Mouse (Mus musculus): ENCODE measurements around the gene Samt2. TPM values are rescaled to one million over a fixed set of nuclear protein-coding genes. Genes with fewer than 3 reads are reported as not detected.
"Not testable (repeated sequence)": the region's sequence is repeated elsewhere in the genome, so short reads cannot be mapped to it uniquely, and the experiment has no call there.

Samt2 gene
- total RNA-seq (2022), result not detected

DNA sequence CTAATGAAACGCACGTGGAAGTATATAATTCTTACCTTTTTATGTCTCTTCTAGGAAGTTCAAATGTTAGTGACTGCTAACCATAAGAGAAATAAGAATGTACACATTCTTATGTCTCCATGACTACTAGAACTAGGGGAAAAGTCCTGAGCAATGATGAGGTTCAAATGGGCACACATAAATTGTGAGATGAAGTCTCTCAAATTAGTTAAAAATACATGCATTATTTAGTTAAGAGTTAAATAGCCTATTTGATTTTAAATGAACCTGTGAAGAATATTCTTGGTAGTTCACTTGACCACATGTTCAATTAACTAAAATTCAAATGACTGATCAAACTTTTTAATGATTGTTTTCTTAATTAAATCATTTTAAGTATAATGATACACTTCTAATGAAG lies at the start of gene Samt2:
TSS of gene Samt2 (minus strand) at position 101 of the 400 bp plus-strand sequence.
- DNase-seq (ENCODE audit: low spot score), result not testable (repeated sequence)

Other genes with a start within 250 kb of the Samt2 start
- not detected for gene 4930524N10Rik, start 236.0 kb downstream of the Samt2 start, total RNA-seq (2022)
- not detected for gene Samt4, start 97.4 kb downstream of the Samt2 start, total RNA-seq (2022)